Mouse (Mus musculus): ENCODE measurements around the gene Nol4l. TPM values are rescaled to one million over a fixed set of nuclear protein-coding genes. Genes with fewer than 3 reads are reported as not detected.

The Nol4l gene
- polyA plus RNA-seq, 1 experiment, result 14.2 TPM

DNA sequence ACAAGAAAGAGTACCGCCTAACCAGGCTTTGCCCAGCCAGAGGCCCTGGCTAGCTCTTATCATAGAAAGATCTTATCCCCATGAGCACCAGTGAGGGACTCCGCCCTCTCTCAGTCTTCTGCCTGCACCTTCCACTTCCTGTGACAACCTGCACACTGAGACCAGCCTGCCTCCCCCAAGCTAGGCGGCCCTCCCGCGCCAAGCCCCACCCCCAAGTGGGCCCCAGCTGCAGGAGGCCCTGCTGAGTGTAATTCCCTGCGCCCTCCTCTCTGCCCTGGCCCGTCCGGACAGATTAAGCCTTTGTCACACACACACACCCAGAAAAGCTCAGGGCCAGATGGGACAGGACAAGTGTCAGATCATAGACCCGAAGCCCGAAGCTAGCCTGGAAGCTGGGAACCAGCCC is 3.9 kb downstream of the Nol4l start:
- TF ChIP-seq GATA1 (IDR thresholded peaks at IDR 0.05; ENCODE audit: low read length), result peak; percentile 45

GRCm38 (mm10) chr2:153524727-153525126 is 5.0 kb downstream of the Nol4l start:
- TF ChIP-seq GATA1 (IDR thresholded peaks at IDR 0.05; ENCODE audit: low read length), result no peak

DNA sequence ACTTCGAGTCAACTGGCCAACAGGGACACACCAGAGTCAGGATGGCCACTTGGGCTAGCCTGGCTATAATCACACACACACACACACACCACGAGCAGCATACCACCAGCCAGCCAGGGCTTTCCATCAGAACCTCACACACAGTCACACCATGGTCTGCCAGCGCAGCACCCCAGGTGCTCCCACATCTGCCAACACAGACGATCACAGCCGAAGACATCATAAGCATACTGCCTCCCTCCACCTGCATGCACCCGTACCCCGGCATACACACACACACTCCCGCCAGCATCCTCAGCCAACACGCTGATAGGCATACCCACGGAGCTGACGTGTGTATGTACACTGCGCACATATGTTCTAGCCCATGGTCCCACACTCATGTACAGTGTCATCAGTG is 6.1 kb downstream of the Nol4l start:
- no peak for TF ChIP-seq GATA1 (IDR thresholded peaks at IDR 0.05; ENCODE audit: low read length)

DNA sequence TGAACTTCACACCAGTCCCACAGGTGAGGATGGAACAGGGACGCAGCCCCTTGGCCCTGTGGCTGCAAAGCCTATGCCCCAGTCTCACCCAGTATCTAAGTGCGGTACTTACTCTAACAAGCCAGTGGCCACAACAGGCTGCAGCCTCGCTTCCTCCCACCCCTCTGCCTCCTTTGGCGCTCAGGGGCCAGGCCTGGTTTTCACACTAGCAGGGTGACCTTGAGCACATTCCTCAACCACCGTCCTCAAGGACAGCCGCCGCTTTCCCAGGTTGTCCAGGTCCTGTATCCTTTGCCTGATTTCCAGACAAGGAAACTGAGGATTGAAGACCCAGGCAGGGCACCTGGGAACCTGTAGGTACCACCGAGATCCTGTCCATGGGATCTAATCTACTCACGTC is 6.6 kb downstream of the Nol4l start:
- no peak for TF ChIP-seq GATA1 (IDR thresholded peaks at IDR 0.05; ENCODE audit: low read length)

DNA sequence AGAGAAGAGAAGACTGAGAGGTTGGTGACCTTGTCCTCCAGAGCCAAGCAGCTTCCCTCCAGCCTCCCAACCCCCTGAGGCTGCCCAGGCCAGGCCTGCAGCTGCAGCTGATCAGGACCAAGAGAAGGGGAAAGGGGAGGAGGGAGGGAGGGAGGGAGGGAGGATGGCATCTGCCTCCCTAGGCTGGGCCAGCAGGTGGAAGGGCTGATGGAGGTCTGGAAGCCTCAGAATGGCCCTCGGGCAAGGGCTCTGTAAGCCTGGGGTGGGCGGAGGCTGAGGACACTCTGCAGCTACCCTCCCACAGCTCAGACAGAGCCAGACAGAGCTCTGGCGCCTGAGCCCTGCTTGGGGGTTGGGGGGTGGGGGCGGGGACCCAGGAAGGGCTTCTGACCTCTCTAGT is 7.5 kb downstream of the Nol4l start:
- TF ChIP-seq GATA1 (IDR thresholded peaks at IDR 0.05; ENCODE audit: low read length), result no peak

DNA sequence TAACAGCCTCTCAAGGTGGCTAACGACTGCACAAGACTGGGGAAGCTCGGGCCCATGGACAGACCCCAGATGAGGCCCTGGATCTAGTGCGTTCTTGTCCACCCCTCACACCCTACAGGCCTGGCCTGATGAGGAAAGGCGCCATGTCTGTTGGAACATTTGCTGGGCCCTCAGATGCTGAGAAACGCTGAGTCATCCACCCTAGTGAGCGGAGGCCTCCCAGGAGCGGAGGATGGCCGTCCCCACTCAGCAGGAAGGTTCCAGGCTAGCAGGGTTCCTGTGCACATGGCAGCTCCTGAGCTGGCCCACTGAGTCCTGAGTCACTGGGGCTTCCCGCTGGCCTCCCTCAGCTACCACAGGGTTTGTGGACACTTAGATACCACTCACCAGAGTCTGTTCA is 9.7 kb downstream of the Nol4l start:
- no peak for TF ChIP-seq GATA1 (IDR thresholded peaks at IDR 0.05; ENCODE audit: low read length)

GRCm38 (mm10) chr2:153516961-153517360 is 12.8 kb downstream of the Nol4l start:
- no peak for TF ChIP-seq GATA1 (IDR thresholded peaks at IDR 0.05; ENCODE audit: low read length)

DNA sequence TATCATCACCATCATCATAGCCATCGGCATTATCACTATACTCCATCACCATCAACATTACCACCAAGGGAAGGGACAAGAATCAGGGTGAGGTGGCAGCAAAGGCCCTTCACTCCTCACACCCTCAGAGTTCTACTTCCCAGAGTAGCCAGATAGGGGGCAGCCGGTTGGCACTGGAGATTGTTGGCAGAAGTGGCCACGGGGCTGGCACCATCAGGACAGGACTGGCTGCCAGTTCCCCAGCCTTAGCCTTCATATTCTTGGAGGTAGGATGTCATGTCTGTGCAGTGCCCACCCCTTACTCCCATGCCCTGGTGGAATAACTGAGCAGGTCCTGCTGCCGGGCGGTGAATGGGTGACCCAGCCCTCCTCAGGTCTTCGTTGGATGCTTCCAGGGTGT is 14.2 kb downstream of the Nol4l start:
- no peak for TF ChIP-seq GATA1 (IDR thresholded peaks at IDR 0.05; ENCODE audit: low read length)

DNA sequence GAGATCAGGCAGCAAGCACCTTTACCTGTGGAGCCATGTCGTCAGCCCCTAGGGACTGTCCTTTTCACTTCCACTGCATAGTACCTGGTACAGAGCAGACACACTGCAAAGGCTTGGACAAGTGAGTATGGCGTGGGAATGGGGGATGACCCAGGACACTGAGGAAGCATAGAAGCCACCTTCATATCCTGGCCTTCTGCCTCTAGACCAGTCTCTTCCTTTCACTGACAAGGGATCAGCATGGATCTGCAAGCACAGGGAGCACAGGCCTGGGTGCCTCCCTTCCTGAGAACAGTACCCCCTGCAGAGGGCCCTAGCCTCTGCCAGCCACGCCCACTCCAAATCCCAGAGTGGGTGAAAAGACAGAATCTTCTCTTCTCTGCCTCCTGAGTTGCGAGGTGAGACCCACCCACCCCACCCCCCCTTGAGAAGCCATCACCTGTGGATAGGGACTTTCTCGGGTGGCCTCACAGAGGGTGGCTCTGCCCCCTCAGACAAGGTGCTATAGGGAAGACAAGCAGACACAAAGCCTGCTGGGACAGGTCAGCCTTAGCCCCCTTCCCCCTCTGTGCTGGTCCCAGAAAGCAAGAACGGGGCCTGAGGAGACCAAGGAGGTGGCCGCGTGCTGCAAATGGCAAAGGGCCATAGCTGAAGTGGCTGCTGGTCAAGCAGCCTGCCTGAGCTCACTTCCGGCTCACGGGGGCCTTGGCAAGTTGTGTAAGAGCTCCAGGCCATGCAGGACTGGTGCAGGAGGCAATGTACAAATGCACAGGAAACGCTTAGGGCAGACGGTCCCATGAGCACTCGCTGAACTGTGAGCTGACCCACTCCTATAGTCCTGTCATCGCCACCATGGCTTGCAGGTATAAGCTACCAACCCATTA is 15.0 kb downstream of the Nol4l start:
- no peak for TF ChIP-seq GATA1 (IDR thresholded peaks at IDR 0.05; ENCODE audit: low read length)

GRCm38 (mm10) chr2:153513983-153514382 is 15.8 kb downstream of the Nol4l start:
- no peak for TF ChIP-seq GATA1 (IDR thresholded peaks at IDR 0.05; ENCODE audit: low read length)

DNA sequence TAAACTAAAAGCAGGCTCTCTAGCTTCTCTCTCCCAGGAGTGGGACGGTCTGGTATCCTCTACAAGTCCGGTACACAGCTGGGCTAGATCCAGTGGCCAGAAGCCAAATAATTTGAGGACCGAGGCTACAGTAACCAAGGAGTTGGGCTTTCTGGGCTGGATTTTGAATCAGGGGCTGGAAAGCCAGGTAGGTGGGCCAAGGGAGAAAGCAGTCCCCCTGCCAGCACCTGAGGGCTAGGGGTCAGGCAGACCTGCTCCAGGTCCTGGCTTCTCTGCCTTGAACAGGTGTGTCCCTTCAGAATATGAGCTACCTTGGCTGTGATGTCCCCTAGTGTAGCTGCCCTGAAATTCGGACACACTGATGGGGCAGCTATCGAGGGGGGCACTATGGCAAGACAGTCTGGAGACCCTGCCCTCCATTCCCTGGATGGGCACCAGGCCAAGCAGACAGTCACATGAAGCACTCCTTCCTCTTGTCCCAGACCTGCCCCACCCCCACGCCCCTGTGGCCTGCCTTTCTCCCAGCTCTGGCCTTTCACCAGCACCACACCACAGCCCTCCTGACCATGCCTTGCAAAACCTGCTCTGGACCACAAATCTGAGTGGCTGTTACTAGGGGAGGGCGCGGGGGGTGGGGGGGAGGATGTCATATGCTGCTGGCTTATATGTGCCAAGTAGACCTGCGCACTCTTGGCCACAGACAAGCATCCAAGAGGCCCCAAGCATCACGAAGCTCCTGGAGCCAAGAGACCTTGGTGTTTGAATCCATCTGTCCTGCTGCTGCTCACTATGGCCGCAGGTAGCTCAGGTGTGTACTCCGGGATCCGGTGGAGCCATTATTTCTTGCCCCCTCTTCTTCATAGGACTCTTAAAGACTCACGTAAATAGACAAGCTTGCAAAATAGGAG is 17.1 kb downstream of the Nol4l start:
- TF ChIP-seq GATA1 (IDR thresholded peaks at IDR 0.05; ENCODE audit: low read length), result no peak

- no peak for TF ChIP-seq GATA1 (IDR thresholded peaks at IDR 0.05; ENCODE audit: low read length)
These were observed 18.2 kb downstream of the Nol4l start for GRCm38 (mm10) chr2:153511562-153511961.

DNA sequence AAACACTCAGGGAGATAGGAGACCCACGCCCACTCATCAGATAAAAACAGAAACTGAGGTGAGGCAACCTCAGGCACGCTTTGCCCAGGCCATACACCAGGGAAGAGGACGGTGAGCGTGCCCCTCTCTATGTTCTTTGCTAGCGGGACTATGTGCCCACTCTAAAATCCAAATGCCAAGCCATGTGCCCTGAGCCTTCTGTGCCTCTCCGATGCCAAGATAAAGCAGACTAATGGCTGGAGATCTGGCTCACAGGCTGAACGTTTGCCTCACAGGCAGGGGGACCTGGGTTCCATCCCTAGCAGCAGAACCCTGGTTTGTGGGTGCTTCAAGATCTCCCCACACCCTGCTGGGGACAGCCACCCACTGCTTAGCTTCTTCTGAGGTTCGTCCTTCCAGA is 19.6 kb downstream of the Nol4l start:
- no peak for TF ChIP-seq GATA1 (IDR thresholded peaks at IDR 0.05; ENCODE audit: low read length)

DNA sequence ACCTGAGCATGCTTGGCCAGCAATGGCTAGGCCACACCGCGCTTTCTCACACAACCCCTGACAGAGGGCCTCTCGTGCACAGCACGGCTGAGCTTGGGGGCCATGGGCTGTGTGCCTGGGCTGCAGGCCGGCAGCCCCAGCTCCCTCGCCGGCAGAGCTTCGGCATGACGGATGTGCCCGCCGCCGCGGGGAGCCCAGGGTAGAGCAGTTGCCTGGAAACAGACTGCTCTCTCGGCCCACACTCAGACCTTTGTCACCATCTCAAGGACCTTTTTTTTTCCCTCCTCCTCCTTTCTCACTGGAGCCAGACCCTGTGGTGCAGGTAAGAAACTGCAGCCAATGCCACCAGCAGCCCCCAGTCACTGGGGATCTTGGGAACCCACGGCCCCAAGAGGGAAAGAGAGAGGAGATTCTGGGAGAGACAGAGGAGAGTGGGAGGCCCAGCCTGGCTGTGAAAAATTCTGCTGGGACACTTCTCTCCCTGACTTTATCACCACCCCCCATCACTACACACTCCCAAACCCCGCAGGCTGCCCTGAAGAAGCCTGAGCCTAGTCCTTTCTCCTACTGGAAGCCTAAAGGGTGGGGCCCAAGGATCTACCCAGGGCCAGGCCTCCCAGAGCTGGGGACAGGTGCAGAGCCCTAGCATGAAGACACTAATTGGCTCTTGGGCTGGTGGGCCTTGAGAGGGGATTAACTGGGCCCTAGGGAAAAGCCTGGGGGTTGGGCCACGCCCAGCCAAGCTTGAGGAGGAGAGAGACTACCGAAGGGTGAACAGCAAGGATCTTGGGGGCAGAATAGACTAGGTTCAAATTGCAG is 20.4 kb downstream of the Nol4l start:
- TF ChIP-seq GATA1 (IDR thresholded peaks at IDR 0.05; ENCODE audit: low read length), result no peak

DNA sequence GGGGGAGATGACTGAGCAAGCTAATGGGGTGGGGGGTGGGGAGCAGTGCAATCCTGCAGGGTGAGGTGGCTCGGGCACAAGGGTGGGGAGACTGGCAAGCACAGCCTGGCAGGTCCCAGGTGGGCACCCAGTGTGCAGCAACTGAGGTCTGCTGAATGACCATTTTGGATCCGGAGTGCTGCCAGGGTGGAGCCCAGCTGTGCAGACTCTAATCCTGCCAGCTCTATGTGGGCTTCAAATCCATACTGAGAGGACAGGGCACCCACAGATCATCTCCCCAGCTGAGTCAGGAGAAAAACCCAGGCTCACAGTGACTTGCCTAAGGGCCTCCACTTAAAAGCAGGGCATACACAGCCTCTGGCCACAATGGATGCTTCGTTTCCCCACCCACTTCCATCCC is 21.4 kb downstream of the Nol4l start:
- no peak for TF ChIP-seq GATA1 (IDR thresholded peaks at IDR 0.05; ENCODE audit: low read length)

- TF ChIP-seq GATA1 (IDR thresholded peaks at IDR 0.05; ENCODE audit: low read length), result no peak
These were observed 21.8 kb downstream of the Nol4l start for GRCm38 (mm10) chr2:153507969-153508368.

Measured in G1E-ER4 (cell line).